Mouse (Mus musculus): ENCODE data around the gene Car7. TPM values are rescaled to one million over a fixed set of nuclear protein-coding genes. Genes with fewer than 3 reads are reported as not detected.
A peak's percentile ranks its signal among the peaks of the same experiment; 100 is the strongest.

Car7 gene
- 1.5 and 1.6 TPM in 2 replicates for polyA plus RNA-seq (2015; fragmentation: Nextera tagmentation; extraction: Ambion mirVana)

DNA sequence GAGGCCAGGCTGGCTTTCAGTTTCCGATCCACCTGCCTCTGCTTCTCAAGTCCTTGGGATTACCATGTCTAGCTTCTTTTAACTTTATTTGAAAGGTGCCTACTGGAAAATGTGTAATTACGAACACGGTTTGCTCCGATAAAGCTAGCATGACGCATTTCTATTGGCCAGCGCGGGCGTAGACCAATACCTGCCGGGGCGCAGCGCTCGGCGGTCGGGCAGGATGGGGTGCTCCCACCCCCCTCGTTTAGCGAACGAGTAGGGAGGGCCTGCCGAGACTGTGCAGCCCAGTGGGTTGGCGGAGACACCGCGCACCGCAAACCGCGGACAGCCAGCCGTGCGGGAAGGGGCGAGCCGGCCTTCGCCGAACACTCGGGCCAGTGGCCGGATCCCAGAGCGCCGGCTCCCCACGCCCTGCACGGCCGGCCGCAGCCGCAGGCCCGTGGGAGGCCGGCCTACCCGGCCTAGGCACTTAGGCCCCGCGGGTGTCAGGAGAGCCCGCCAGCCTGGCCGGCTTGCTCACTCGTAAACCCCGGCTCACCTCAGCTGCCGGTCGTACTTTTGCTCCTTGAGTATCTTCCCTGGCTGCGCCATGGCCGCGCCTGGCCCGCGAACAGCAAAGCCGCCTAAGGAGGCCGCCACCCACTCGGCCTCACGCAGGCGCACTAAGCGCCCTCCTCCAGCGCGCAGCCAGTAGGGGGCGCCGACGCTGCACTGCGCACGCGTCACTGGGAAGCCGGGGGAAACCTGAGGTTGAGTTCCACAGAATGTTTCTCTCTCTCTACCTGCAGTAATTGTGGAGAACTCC lies at the start of gene Car7, which contains the start of gene Nae1:
TSS of gene Car7 (plus strand) at position 719 of the 808 bp plus-strand sequence.
TSS of gene Nae1 (minus strand) at position 667 of the 808 bp plus-strand sequence.
- ATAC-seq (ENCODE audit: insufficient read depth, low FRiP score), result peak; percentile 96
- Histone ChIP-seq H3K27me3 (ENCODE audit: control insufficient read depth, insufficient read depth, low read length) (peaks cover 3% of the 10 kb centered on the region; the same call in 1 of the 2 replicates), H3K9ac (ENCODE audit: low read length) (peak within 1 kb of the TSS; percentile 97), H3K27ac (ENCODE audit: low read length) (peak within 1 kb of the TSS; percentile 84), H3K9me3 (replicated peaks; ENCODE audit: control insufficient read depth, low read length) (no peaks in the 10 kb centered on the region), H3K4me3 (replicated peaks; ENCODE audit: low read length) (peak within 1 kb of the TSS; percentile 96), H3K36me3 (ENCODE audit: control insufficient read depth, insufficient read depth, low read length) (peaks cover 10% of the 10 kb centered on the region; the same call in 1 of the 2 replicates), H3K4me2 (ENCODE audit: low read depth, low read length) (peak within 1 kb of the TSS; percentile 91), H3K4me1 (ENCODE audit: control insufficient read depth, insufficient read depth, low read length) (peaks cover 12% of the 10 kb centered on the region)
- WGBS, result under 1% methylated on average over 66 of the region's 70 CpGs

DNA sequence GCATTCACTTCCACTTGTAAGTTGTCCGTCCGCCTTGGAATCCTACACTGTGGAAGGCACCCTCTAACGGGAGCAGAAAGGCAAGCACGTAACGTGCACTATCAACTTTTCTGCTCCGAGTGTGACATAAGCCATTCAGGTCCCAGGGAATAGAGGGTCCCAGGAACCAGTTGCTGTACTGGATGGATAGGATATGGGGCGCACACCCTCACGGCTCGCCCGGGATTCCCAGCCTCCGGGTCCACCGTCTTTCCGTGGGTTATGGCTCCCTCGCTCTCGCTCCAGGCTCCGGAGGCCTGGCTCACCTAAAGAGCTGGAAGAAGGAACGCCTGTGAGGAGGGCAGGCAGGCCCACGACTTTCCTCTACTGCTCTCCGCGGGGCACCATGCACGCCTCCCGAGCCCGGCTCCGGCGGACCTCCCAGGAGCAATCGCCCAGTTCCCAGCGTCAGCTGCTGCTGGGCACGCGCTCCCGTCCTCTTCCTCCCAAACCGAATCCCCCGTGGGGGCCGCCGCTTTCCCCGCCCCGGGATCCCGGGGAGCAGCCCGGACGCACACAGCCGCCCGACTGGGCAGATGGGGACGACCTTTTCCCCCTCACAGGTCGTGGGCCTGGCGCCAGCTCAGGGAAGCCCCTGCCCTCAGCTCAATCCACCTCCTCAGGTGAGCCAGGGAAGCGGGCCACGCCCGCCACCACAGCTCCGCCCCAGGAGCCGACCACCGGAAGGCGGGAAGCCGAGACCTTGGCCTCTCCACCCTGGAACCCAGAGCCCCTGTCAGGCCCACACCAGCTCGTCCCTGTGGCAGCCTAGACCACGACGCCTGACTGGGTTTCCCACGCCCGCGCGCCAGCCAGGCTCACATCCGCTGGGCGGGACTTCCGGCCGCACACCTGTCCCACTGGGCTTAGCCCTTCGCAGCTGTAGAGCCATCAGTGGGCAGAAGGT lies 25.2 kb upstream of the Car7 start, which contains the start of gene Terb1:
TSS of gene Terb1 (minus strand) at position 850 of the 946 bp plus-strand sequence.
- WGBS, result 2% methylated on average over 64 of the region's 64 CpGs
- Histone ChIP-seq H3K9ac (ENCODE audit: low read length) (peak within 1 kb of the TSS; percentile 85), H3K27me3 (ENCODE audit: control insufficient read depth, insufficient read depth, low read length) (no peaks in the 10 kb centered on the region), H3K9me3 (replicated peaks; ENCODE audit: control insufficient read depth, low read length) (no peaks in the 10 kb centered on the region), H3K4me1 (ENCODE audit: control insufficient read depth, insufficient read depth, low read length) (no peaks in the 10 kb centered on the region), H3K27ac (ENCODE audit: low read length) (no peak within 1 kb of the TSS), H3K4me3 (replicated peaks; ENCODE audit: low read length) (peak within 1 kb of the TSS; percentile 60), H3K4me2 (ENCODE audit: low read depth, low read length) (peak within 1 kb of the TSS; percentile 99), H3K36me3 (ENCODE audit: control insufficient read depth, insufficient read depth, low read length) (peaks cover 6% of the 10 kb centered on the region; the same call in 1 of the 2 replicates)
- peak; percentile 76 for ATAC-seq (ENCODE audit: insufficient read depth, low FRiP score)

DNA sequence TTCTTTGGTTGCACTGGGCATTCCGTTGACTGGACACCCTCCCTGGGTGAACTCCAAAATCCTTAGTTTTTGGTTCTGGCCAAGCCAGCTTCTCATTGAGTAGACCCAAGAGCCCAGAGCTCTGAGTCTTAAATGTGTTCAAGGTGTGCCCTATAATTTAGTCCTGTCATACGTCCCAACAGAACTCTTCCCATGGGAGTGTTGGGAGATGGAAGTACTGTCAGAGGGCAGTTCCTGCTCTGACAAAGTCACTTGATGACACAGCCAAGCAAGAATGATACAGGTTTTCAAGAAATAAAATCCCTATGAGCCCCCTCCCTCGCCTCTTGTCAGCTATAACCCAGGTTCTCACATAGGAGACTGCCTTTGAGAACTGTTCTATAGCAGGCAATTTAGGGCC lies 24.4 kb upstream of the Car7 start:
- no peak overlapping the region for H3K4me3 ChIP-seq (replicated peaks; ENCODE audit: low read length)
- H3K4me1 ChIP-seq (ENCODE audit: control insufficient read depth, insufficient read depth, low read length), result no peaks in the 10 kb centered on the region
- no peak overlapping the region for H3K4me2 ChIP-seq (ENCODE audit: low read depth, low read length)
- no peaks in the 10 kb centered on the region for H3K9me3 ChIP-seq (replicated peaks; ENCODE audit: control insufficient read depth, low read length)
- H3K36me3 ChIP-seq (ENCODE audit: control insufficient read depth, insufficient read depth, low read length), result peaks cover 6% of the 10 kb centered on the region; the same call in 1 of the 2 replicates
- ATAC-seq (ENCODE audit: insufficient read depth, low FRiP score), result no peak
- H3K27me3 ChIP-seq (ENCODE audit: control insufficient read depth, insufficient read depth, low read length), result no peaks in the 10 kb centered on the region
- no peak overlapping the region for H3K9ac ChIP-seq (ENCODE audit: low read length)
- no peak overlapping the region for H3K27ac ChIP-seq (ENCODE audit: low read length)
- 81% methylated on average over 3 of the region's 3 CpGs for WGBS

DNA sequence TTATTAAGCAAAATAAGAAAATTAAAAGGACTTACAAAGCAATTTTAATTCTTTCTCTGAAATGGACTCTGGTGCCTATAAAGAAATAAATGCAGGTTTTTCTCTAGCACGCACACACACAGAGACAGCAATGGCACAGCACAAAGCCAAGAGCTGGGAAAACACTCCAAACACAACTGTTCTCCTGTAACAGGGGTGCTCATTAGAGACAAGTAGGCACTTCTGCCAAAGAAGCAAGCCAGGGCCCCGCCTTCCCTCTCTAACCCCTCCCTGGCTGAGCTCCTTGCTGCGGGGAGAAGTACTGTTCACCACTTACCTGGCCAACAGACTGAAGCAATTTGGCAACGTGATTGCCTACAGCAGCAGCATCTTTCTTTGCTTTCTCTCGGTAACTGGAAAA lies 16.6 kb upstream of the Car7 start:
- no peak overlapping the region for H3K9ac ChIP-seq (ENCODE audit: low read length)
- no peaks in the 10 kb centered on the region for H3K27me3 ChIP-seq (ENCODE audit: control insufficient read depth, insufficient read depth, low read length)
- no peak for ATAC-seq (ENCODE audit: insufficient read depth, low FRiP score)
- H3K27ac ChIP-seq (ENCODE audit: low read length), result no peak overlapping the region
- peaks cover 14% of the 10 kb centered on the region; the same call in 1 of the 2 replicates for H3K36me3 ChIP-seq (ENCODE audit: control insufficient read depth, insufficient read depth, low read length)
- H3K4me3 ChIP-seq (replicated peaks; ENCODE audit: low read length), result no peak overlapping the region
- H3K4me1 ChIP-seq (ENCODE audit: control insufficient read depth, insufficient read depth, low read length), result no peaks in the 10 kb centered on the region
- H3K4me2 ChIP-seq (ENCODE audit: low read depth, low read length), result no peak overlapping the region
- no peaks in the 10 kb centered on the region for H3K9me3 ChIP-seq (replicated peaks; ENCODE audit: control insufficient read depth, low read length)
- 84% methylated on average over 5 of the region's 5 CpGs for WGBS

DNA sequence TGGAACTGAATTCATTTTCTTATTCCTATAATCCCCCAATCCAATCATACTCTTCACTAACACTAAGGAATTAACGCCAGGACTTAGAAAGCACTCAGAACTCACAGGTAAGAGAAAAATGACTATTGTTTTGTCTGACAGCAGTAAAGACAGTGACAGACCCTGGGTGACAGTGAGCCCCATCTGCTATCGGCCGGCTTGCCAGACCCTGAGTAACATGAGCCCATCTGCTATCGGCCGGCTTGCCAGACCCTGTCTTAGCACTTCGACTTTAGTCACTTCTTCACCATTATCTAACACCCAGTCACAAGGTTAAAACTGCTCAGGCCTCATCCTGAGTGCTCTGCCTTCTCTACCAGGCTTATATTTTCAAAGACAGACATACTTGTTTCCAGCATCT lies 4.8 kb upstream of the Car7 start:
- ATAC-seq (ENCODE audit: insufficient read depth, low FRiP score), result no peak
- Histone ChIP-seq H3K9ac (ENCODE audit: low read length) (no peak overlapping the region), H3K27ac (ENCODE audit: low read length) (no peak overlapping the region), H3K27me3 (ENCODE audit: control insufficient read depth, insufficient read depth, low read length) (no peaks in the 10 kb centered on the region), H3K36me3 (ENCODE audit: control insufficient read depth, insufficient read depth, low read length) (peaks cover 15% of the 10 kb centered on the region; the same call in 1 of the 2 replicates), H3K4me3 (replicated peaks; ENCODE audit: low read length) (no peak overlapping the region), H3K4me2 (ENCODE audit: low read depth, low read length) (no peak overlapping the region), H3K4me1 (ENCODE audit: control insufficient read depth, insufficient read depth, low read length) (peaks cover 9% of the 10 kb centered on the region; the same call in 1 of the 2 replicates), H3K9me3 (replicated peaks; ENCODE audit: control insufficient read depth, low read length) (no peaks in the 10 kb centered on the region)
- 94% methylated on average over 6 of the region's 6 CpGs for WGBS

DNA sequence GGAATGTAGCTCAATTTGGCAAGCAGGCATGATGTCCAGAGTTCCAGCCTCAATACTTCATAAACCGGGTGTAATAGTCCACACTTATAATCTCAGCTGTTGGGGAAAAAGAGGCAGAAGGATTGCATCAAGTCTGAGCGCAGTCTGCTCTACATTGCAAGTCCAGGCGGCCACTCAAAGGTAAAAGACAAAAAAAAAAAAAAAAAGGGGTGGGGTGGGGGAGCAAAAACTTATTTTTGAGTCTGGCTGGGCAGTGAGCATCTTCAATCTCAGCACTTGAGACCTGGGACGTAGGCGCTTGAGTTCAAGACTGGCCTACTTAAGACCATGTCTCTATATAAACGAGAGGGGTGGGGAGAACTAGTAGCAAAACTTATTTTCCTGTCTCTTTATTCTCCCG lies 938 bp upstream of the Car7 start:
- 13% methylated on average over 7 of the region's 7 CpGs for WGBS
- no peak for ATAC-seq (ENCODE audit: insufficient read depth, low FRiP score)
- Histone ChIP-seq H3K4me1 (ENCODE audit: control insufficient read depth, insufficient read depth, low read length) (peaks cover 12% of the 10 kb centered on the region), H3K4me3 (replicated peaks; ENCODE audit: low read length) (peak overlapping the region; percentile 96), H3K27ac (ENCODE audit: low read length) (peak overlapping the region; percentile 84), H3K9ac (ENCODE audit: low read length) (peak overlapping the region; percentile 97), H3K4me2 (ENCODE audit: low read depth, low read length) (peak overlapping the region; percentile 91), H3K27me3 (ENCODE audit: control insufficient read depth, insufficient read depth, low read length) (peaks cover 3% of the 10 kb centered on the region; the same call in 1 of the 2 replicates), H3K9me3 (replicated peaks; ENCODE audit: control insufficient read depth, low read length) (no peaks in the 10 kb centered on the region), H3K36me3 (ENCODE audit: control insufficient read depth, insufficient read depth, low read length) (peaks cover 10% of the 10 kb centered on the region; the same call in 1 of the 2 replicates)

DNA sequence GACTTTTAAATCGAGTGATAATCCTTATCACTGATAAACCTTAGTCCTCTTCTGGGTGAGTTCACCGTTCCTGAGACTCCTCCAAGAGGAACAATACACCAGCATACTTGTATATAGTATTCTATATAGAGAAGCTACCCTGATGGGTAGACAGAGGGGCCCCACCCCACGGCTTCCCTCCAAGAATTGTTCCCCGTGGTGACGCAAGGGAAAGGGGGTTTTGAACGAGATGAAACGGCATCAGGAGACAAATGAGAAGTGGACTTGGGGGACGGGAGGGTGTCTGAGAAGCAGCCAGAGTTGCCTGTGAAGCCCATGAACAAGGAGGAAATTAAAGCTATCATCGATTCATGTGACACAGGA lies 271 bp downstream of the Car7 start:
- H3K27ac ChIP-seq (ENCODE audit: low read length), result no peak overlapping the region; the same call in 1 of the 2 replicates
- peaks cover 12% of the 10 kb centered on the region for H3K4me1 ChIP-seq (ENCODE audit: control insufficient read depth, insufficient read depth, low read length)
- ATAC-seq (ENCODE audit: insufficient read depth, low FRiP score), result peak; percentile 33; the same call in 1 of the 2 replicates
- H3K36me3 ChIP-seq (ENCODE audit: control insufficient read depth, insufficient read depth, low read length), result peaks cover 6% of the 10 kb centered on the region; the same call in 1 of the 2 replicates
- 10% methylated on average over 9 of the region's 9 CpGs for WGBS
- H3K9ac ChIP-seq (ENCODE audit: low read length), result peak overlapping the region; percentile 62
- peaks cover 8% of the 10 kb centered on the region for H3K27me3 ChIP-seq (ENCODE audit: control insufficient read depth, insufficient read depth, low read length)
- H3K9me3 ChIP-seq (replicated peaks; ENCODE audit: control insufficient read depth, low read length), result no peaks in the 10 kb centered on the region
- peak overlapping the region; percentile 91 for H3K4me2 ChIP-seq (ENCODE audit: low read depth, low read length)
- peak overlapping the region; percentile 96 for H3K4me3 ChIP-seq (replicated peaks; ENCODE audit: low read length)

DNA sequence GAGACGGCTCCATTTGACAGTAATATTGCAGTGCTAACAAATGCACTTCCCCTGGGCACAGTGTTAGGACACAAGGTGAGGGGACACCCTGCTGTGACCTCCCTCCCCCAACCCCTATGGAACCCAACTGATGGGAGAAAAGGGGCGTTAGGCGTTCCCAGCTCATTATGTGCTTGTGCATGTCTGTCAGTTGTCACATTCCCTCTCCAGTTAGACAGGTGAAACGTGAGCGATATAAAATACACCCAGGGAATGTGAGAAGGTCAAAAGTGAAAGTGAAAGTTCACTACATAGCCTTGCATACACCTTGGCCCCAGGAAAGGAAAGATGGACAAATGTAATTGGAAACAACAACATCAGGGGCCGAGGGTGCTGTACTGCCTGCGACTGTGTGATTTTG lies 889 bp downstream of the Car7 start:
- Histone ChIP-seq H3K4me2 (ENCODE audit: low read depth, low read length) (peak overlapping the region; percentile 91), H3K27me3 (ENCODE audit: control insufficient read depth, insufficient read depth, low read length) (peaks cover 14% of the 10 kb centered on the region), H3K9me3 (replicated peaks; ENCODE audit: control insufficient read depth, low read length) (no peaks in the 10 kb centered on the region), H3K36me3 (ENCODE audit: control insufficient read depth, insufficient read depth, low read length) (no peaks in the 10 kb centered on the region), H3K4me1 (ENCODE audit: control insufficient read depth, insufficient read depth, low read length) (peaks cover 12% of the 10 kb centered on the region), H3K9ac (ENCODE audit: low read length) (0 out of 2 replicates have a peak overlapping the region, but pooled peaks have one; percentile 9), H3K27ac (ENCODE audit: low read length) (no peak overlapping the region), H3K4me3 (replicated peaks; ENCODE audit: low read length) (peak overlapping the region; percentile 96)
- WGBS, result 27% methylated on average over 7 of the region's 7 CpGs
- ATAC-seq (ENCODE audit: insufficient read depth, low FRiP score), result no peak
